Mouse (Mus musculus) thymus, postnatal 4 days (tissue): ENCODE measurements at regions not wholly inside any gene's neighbourhood (a gene's known extent, or its start where the extent isn't known, plus 50 kb on each side); places are given as distances from the start of the nearest gene placed in this dataset.

Experiments used
- DNase-seq: peaks from one replicate; pipeline ENCODE4 v3.0.0; 2021

- no peak for DNase-seq
Measured at GRCm38 (mm10) chr2:169319521-169319920, 268.0 kb downstream of the Gm11011 start.

GRCm38 (mm10) chr2:169314396-169314930, 273.1 kb downstream of the Gm11011 start:
- DNase-seq, result no peak

- DNase-seq, result no peak
Measured at GRCm38 (mm10) chr2:169311821-169312220, 275.7 kb downstream of the Gm11011 start.

DNA sequence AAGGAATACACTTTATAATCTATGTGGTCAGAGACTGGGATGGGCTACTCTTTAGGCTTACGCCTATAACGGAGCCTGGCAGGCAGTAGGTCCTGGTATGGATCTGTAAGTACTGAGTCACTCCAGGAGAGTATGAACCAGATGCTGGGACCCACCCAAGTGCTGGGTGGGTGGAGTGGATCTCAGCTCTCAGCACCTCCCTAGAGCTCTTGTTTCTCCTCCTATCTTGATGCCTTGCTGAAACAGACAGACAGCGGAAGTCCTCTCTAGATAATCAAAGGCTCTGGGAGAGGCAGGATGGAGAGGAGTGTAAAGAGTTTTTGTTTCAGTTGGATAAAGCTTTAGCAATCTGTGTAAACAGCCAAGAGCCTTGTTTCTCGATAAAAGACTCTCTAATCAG, 276.2 kb downstream of the Gm11011 start:
- DNase-seq, result no peak

- DNase-seq, result no peak
Measured at GRCm38 (mm10) chr2:169304360-169304759, 283.2 kb downstream of the Gm11011 start.

DNA sequence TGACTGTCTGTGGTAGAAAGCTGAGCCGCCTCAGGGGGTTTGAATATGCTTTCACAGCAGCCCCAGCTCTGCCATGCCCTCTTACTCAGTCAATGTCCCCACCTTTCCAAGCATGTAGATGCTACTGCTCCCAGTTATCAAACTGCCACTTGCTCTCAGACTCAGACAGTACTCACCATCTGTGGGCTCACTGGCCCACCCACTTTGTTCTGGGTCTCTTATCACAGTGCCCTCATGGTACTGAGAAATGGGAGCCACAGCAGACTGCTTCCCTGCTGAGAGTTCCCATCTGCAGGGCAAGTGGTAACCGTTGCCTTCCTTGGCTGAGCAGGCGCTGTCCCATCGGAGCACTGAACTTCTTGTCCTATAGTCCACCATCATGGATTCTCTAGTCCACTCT, 286.6 kb downstream of the Gm11011 start:
- DNase-seq, result no peak

GRCm38 (mm10) chr2:169300411-169300810, 287.1 kb downstream of the Gm11011 start:
- no peak for DNase-seq

GRCm38 (mm10) chr2:169297841-169298627, 289.5 kb downstream of the Gm11011 start:
- no peak for DNase-seq

GRCm38 (mm10) chr2:169297226-169297625, 290.3 kb downstream of the Gm11011 start:
- DNase-seq, result no peak

GRCm38 (mm10) chr2:169293351-169293750, 294.2 kb downstream of the Gm11011 start:
- no peak for DNase-seq

GRCm38 (mm10) chr2:169288891-169289605, 298.5 kb downstream of the Gm11011 start:
- DNase-seq, result no peak

DNA sequence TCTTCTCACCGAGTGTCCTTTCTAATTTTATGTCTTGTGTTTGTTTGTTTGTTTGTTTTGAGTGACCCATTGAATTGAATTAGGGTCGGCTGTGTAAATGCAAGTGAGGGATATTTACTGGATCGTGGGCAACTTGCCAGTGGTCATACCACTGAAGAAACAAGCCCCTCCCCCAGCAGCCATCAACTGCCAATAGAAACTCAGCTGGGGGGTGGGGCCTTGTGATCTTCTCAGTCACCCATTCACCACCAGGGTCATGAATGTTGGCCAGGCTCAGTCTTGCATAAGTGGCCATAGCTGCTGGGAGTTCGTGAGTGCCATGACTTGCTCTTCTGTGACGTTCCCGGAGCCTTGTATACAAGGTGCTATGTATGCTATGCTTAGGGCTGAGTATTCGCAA, 300.8 kb downstream of the Gm11011 start:
- no peak for DNase-seq

DNA sequence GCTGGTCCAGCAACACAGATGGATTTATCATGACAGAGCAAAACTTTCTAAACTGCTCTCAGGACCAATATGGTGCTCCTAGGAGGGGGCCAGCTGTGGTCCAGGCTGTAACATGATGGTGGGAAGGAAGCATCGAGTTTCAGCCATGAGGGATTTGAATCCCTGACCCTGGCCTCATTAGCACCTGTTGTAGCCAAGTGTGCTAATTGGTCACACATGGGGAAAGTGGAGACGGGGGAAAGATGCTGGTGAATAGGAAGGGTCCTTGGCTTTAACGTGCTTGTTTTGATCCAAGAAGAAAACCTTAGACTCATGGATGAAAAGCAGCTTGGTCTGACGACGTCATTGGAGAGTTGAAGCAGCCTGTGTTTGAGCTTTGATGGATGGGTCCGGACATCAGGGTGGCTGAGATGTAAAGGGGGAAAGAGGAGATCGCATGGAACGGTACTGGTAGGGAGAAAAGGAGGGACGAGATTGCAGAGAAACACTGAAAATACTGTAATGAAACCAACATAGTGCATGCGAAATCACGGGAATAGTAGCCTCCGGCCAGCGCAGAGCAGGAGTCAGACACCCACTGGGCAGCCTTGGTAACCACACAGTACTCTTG, 304.9 kb downstream of the Gm11011 start:
- DNase-seq, result no peak

GRCm38 (mm10) chr2:169275371-169275770, 312.2 kb downstream of the Gm11011 start:
- no peak for DNase-seq

- DNase-seq, result no peak
Measured at GRCm38 (mm10) chr2:169274101-169274500, 313.4 kb downstream of the Gm11011 start.

DNA sequence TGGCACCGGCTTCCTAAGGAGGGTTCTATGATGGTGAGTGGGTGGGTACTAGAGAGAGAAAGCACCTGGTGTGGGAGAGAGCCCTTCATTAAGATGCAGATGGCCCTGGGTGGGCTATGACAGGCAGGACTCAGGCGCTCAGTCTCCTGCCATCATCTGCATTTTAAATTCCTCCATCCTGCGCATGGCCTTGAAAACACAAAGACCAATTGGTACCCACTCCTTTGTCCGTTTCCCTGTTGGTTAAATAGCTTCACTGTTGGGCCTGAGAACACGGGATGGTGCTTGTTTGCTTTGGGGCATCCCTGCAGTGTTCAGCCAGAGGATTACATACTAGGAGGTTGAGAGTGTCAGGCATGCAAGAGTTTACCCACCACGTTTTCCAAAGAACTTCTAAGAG, 314.9 kb downstream of the Gm11011 start:
- DNase-seq, result no peak

GRCm38 (mm10) chr2:169272018-169272417, 315.5 kb downstream of the Gm11011 start:
- DNase-seq, result no peak

DNA sequence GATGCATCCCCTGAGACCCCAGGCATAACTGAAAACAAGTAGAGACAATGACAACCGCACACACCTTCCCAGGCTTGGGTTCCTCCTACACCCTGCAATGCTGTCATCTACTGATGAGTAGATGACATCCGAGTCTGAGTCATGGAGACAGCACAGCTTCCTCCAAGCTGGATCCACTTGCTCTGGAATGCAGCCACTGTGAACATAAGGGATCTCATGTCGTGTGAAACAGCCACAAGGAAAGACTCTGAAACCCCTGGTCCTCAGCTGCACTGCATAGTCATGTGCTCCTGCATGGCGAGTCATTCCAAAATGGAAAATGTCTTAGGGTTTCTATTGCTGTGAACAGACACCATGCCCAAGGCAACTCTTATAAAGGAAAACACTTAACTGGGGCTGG, 305.2 kb upstream of the Zfp64 start:
- DNase-seq, result no peak

- no peak for DNase-seq
Measured at GRCm38 (mm10) chr2:169244572-169244971, 289.2 kb upstream of the Zfp64 start.

DNA sequence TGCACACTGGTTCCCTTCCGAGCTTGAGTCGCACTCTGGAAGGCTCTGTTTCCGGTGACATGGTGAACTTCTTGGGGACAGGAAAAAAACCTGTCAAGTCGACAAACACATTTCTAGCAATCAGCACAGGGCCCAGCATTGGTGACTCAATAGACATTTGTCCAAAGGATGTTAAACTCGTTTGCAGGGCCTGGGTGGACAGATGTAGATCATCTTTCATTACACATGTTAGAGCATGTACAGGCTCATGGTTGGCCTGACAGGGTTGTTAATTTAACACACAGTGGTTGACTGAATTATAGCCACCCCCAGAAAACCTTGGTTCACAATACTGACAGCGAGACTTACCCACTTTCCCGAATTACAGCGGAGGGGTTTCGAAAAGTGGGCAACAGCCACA, 288.6 kb upstream of the Zfp64 start:
- no peak for DNase-seq

DNA sequence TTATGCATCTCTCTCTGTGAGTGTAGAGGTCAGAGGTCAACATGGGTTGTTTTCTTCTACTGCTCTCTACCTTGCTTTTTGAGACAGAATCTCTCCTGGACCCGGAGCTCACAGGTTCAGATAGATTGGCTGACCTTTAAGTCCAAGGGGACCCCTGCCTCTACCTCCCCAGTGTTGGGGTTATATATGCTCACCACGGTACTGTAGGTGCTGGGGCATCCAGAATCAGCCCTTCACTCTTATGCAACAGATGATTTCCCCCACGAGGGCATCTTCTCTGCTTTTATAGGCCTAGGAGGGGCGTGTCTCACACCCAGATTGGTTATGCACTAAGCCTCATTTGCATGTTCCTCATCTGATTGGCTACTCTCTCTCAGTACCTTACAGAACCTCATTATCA, 282.5 kb upstream of the Zfp64 start:
- no peak for DNase-seq

GRCm38 (mm10) chr2:169237321-169237720, 281.9 kb upstream of the Zfp64 start:
- DNase-seq, result no peak

GRCm38 (mm10) chr2:169234368-169235070, 279.1 kb upstream of the Zfp64 start:
- no peak for DNase-seq
